Mouse (Mus musculus) midbrain, embryonic 16.5 days (tissue): Measurements from ENCODE around the gene Lhfp. TPM values are rescaled to one million over a fixed set of nuclear protein-coding genes. Genes with fewer than 3 reads are reported as not detected.
A peak's percentile ranks its signal among the peaks of the same experiment; 100 is the strongest.

Experiments
- ATAC-seq: fragments of 200-750 bp; cut with Nextera tagmentation; 2 replicates; pipeline ENCODE4 v1.8.0; 2017; ENCODE audit warnings: moderate TSS enrichment
- H3K27ac ChIP-seq: fragments of 300-500 bp; sonication (generic); 2 replicates; pipeline ENCODE4 v1.5.1; 2014; ENCODE audit warnings: mild to moderate bottlenecking, low read length, mixed read lengths
- H3K27me3 ChIP-seq: fragments of 300-500 bp; sonication (generic); 2 replicates; pipeline ENCODE4 v1.6.1; 2014; ENCODE audit warnings: low read depth, low read length, mixed read lengths; ENCODE audit not compliant: control insufficient read depth, insufficient read depth
- H3K36me3 ChIP-seq: fragments of 300-500 bp; sonication (generic); 2 replicates; pipeline ENCODE4 v1.6.1; 2014; ENCODE audit warnings: mild to moderate bottlenecking, low read length, moderate library complexity, mixed read lengths; ENCODE audit not compliant: control insufficient read depth, insufficient read depth
- H3K4me1 ChIP-seq: fragments of 300-500 bp; sonication (generic); 2 replicates; pipeline ENCODE4 v1.6.1; 2014; ENCODE audit warnings: mild to moderate bottlenecking, low read length, mixed read lengths; ENCODE audit not compliant: control insufficient read depth, insufficient read depth
- H3K4me2 ChIP-seq: fragments of 300-500 bp; sonication (generic); 2 replicates; pipeline ENCODE4 v1.6.1; 2014; ENCODE audit warnings: mild to moderate bottlenecking, low read length, mixed read lengths
- H3K4me3 ChIP-seq: fragments of 300-500 bp; sonication (generic); 2 replicates; pipeline ENCODE4 v1.5.1; 2014; ENCODE audit warnings: low read depth, mild to moderate bottlenecking, low read length, moderate library complexity, mixed read lengths
- H3K9ac ChIP-seq: fragments of 300-500 bp; sonication (generic); 2 replicates; pipeline ENCODE4 v1.6.1; 2014; ENCODE audit warnings: low read depth, low read length, mixed read lengths
- H3K9me3 ChIP-seq: fragments of 300-500 bp; sonication (generic); replicated peaks from 2 replicates; pipeline ENCODE4 v1.6.1; 2014; ENCODE audit warnings: mild to moderate bottlenecking, low read length, mixed read lengths; ENCODE audit not compliant: control insufficient read depth, poor library complexity, severe bottlenecking
- WGBS: fragments of 180-500 bp; shearing (Covaris S2); extraction: QIAGEN DNeasy Blood & Tissue Kit; methylation state at CpG from one replicate; pipeline ENCODE4 v1.1.7; 2014; 5-methylcytosine and 5-hydroxymethylcytosine counted together
- polyA plus RNA-seq: library from polyadenylated mRNA; unstranded; fragments of >200 nt; fragmentation: Nextera tagmentation; extraction: Ambion mirVana; gene quantifications from 2 replicates; pipeline ENCODE4 v1.2.1, GENCODE M21; 2015

The Lhfp gene
- polyA plus RNA-seq, 1 experiment from 2014 or later = 64.1 TPM

- Histone ChIP-seq H3K4me2 (peak overlapping the region; percentile 21; the same call in 1 of the 2 replicates), H3K27me3 (no peaks in the 10 kb centered on the region), H3K9ac (no peak overlapping the region), H3K4me1 (peaks cover 16% of the 10 kb centered on the region), H3K36me3 (no peaks in the 10 kb centered on the region), H3K9me3 (no peaks in the 10 kb centered on the region), H3K27ac (no peak overlapping the region), H3K4me3 (no peak overlapping the region)
- no peak for ATAC-seq
- WGBS = 83% methylated on average over 6 of the region's 6 CpGs
Observed at GRCm38 (mm10) chr3:53046371-53046770, 5.0 kb downstream of the Lhfp start.

- Histone ChIP-seq H3K4me2 (no peak overlapping the region), H3K36me3 (no peaks in the 10 kb centered on the region), H3K9ac (no peak overlapping the region), H3K27ac (no peak overlapping the region), H3K9me3 (no peaks in the 10 kb centered on the region), H3K4me1 (no peaks in the 10 kb centered on the region; the same call in 1 of the 2 replicates), H3K4me3 (no peak overlapping the region), H3K27me3 (no peaks in the 10 kb centered on the region)
- no peak for ATAC-seq
- 19% methylated on average over 8 of the region's 8 CpGs for WGBS
Observed at GRCm38 (mm10) chr3:53052385-53052784, 11.1 kb downstream of the Lhfp start.

GRCm38 (mm10) chr3:53056430-53056829 lies 15.1 kb downstream of the Lhfp start:
- ATAC-seq = no peak

GRCm38 (mm10) chr3:53059959-53060358 lies 18.6 kb downstream of the Lhfp start:
- H3K4me3 ChIP-seq = no peak overlapping the region
- H3K9me3 ChIP-seq = no peaks in the 10 kb centered on the region
- WGBS = 85% methylated on average over 2 of the region's 2 CpGs
- no peaks in the 10 kb centered on the region for H3K27me3 ChIP-seq
- no peak overlapping the region for H3K27ac ChIP-seq
- no peak overlapping the region for H3K9ac ChIP-seq
- no peak overlapping the region for H3K4me2 ChIP-seq
- H3K36me3 ChIP-seq = no peaks in the 10 kb centered on the region
- ATAC-seq = no peak
- no peaks in the 10 kb centered on the region; the same call in 1 of the 2 replicates for H3K4me1 ChIP-seq

More at GRCm38 (mm10) chr3:53056430-53056829, 15.1 kb downstream of the Lhfp start:
- Histone ChIP-seq H3K27me3 (no peaks in the 10 kb centered on the region), H3K9ac (no peak overlapping the region), H3K36me3 (no peaks in the 10 kb centered on the region), H3K27ac (no peak overlapping the region), H3K4me2 (no peak overlapping the region), H3K4me1 (no peaks in the 10 kb centered on the region; the same call in 1 of the 2 replicates), H3K4me3 (no peak overlapping the region), H3K9me3 (no peaks in the 10 kb centered on the region)
- 91% methylated on average over 10 of the region's 10 CpGs for WGBS

- Histone ChIP-seq H3K36me3 (no peaks in the 10 kb centered on the region), H3K4me1 (no peaks in the 10 kb centered on the region), H3K4me3 (no peak overlapping the region), H3K4me2 (no peak overlapping the region), H3K27ac (no peak overlapping the region), H3K9me3 (no peaks in the 10 kb centered on the region), H3K27me3 (no peaks in the 10 kb centered on the region), H3K9ac (no peak overlapping the region)
- no peak for ATAC-seq
- 57% methylated on average over 13 of the region's 13 CpGs for WGBS
Observed at GRCm38 (mm10) chr3:53063423-53064147, 22.3 kb downstream of the Lhfp start.

GRCm38 (mm10) chr3:53065267-53066094 lies 24.2 kb downstream of the Lhfp start:
- ATAC-seq = no peak
- Histone ChIP-seq H3K27me3 (no peaks in the 10 kb centered on the region), H3K4me2 (no peak overlapping the region), H3K9ac (no peak overlapping the region), H3K4me3 (no peak overlapping the region), H3K9me3 (no peaks in the 10 kb centered on the region), H3K36me3 (no peaks in the 10 kb centered on the region), H3K4me1 (no peaks in the 10 kb centered on the region), H3K27ac (no peak overlapping the region)
- WGBS = 84% methylated on average over 13 of the region's 13 CpGs

- Histone ChIP-seq H3K4me3 (no peak overlapping the region), H3K27ac (no peak overlapping the region), H3K36me3 (no peaks in the 10 kb centered on the region), H3K27me3 (no peaks in the 10 kb centered on the region), H3K4me1 (no peaks in the 10 kb centered on the region), H3K9me3 (no peaks in the 10 kb centered on the region), H3K4me2 (no peak overlapping the region), H3K9ac (no peak overlapping the region)
- 82% methylated on average over 4 of the region's 4 CpGs for WGBS
- no peak for ATAC-seq
Observed at GRCm38 (mm10) chr3:53066095-53066372, 24.7 kb downstream of the Lhfp start.

- H3K27me3 ChIP-seq = no peaks in the 10 kb centered on the region
- no peaks in the 10 kb centered on the region for H3K36me3 ChIP-seq
- H3K4me1 ChIP-seq = no peaks in the 10 kb centered on the region
- H3K9me3 ChIP-seq = no peaks in the 10 kb centered on the region
- WGBS = 96% methylated on average over 5 of the region's 5 CpGs
- no peak for ATAC-seq
- no peak overlapping the region for H3K4me2 ChIP-seq
- H3K27ac ChIP-seq = no peak overlapping the region
- no peak overlapping the region for H3K9ac ChIP-seq
- no peak overlapping the region for H3K4me3 ChIP-seq
Observed at GRCm38 (mm10) chr3:53068399-53068798, 27.1 kb downstream of the Lhfp start.

GRCm38 (mm10) chr3:53074264-53074663 lies 32.9 kb downstream of the Lhfp start:
- WGBS = 91% methylated on average over 4 of the region's 4 CpGs
- Histone ChIP-seq H3K4me3 (no peak overlapping the region), H3K27me3 (no peaks in the 10 kb centered on the region), H3K36me3 (no peaks in the 10 kb centered on the region), H3K9me3 (no peaks in the 10 kb centered on the region), H3K27ac (no peak overlapping the region), H3K4me2 (no peak overlapping the region), H3K9ac (no peak overlapping the region), H3K4me1 (no peaks in the 10 kb centered on the region)
- no peak for ATAC-seq
